Mouse (Mus musculus) heart, adult 2 months (tissue): ENCODE results near the gene Opn1sw.

Experiments used
- CTCF ChIP-seq: fragments of 200-600 bp; IDR thresholded peaks from 2 replicates; pipeline ENCODE4 v1.8.1; 2022; ENCODE audit warnings: antibody characterized with exemption, mild to moderate bottlenecking, moderate library complexity
- EP300 ChIP-seq: fragments of 200-500 bp; IDR thresholded peaks from 2 replicates; pipeline ENCODE4 v1.6.1; 2011; ENCODE audit warnings: low read depth, low read length, control low read depth; ENCODE audit not compliant: insufficient read depth

- TF ChIP-seq CTCF: no peak
- TF ChIP-seq EP300: no peak
Observed at GRCm38 (mm10) chr6:29348371-29348724, 39.9 kb downstream of the Opn1sw start.
